Mouse (Mus musculus) bone marrow, adult 2 months (tissue): ENCODE measurements around the gene Myo10.

Experiments
- CTCF ChIP-seq: fragments of 200-500 bp; IDR thresholded peaks from 2 replicates; pipeline ENCODE4 v1.5.1; 2011; ENCODE audit warnings: low read length, control low read depth; ENCODE audit not compliant: control insufficient read depth, insufficient read depth
- POLR2A ChIP-seq: fragments of 200-500 bp; IDR thresholded peaks from 2 replicates; pipeline ENCODE4 v1.6.1; 2011; ENCODE audit warnings: low read depth, mild to moderate bottlenecking, control low read depth, low read length, borderline replicate concordance; ENCODE audit not compliant: control insufficient read depth

GRCm38 (mm10) chr15:25631332-25631731, 9.0 kb downstream of the Myo10 start:
- TF ChIP-seq POLR2A (no peak), CTCF (no peak)
